Mouse (Mus musculus) stomach, embryonic 15.5 days (tissue): ENCODE measurements around the gene Pard3b. TPM values are rescaled to one million over a fixed set of nuclear protein-coding genes. Genes with fewer than 3 reads are reported as not detected.
"Not testable (repeated sequence)": the region's sequence is repeated elsewhere in the genome, so short reads cannot be mapped to it uniquely, and the experiment has no call there.

Experiments used
- ATAC-seq: fragments of 200-750 bp; cut with Nextera tagmentation; 2 replicates; pipeline ENCODE4 v1.8.0; 2017; ENCODE audit warnings: low read depth, moderate number of reproducible peaks, moderate TSS enrichment; ENCODE audit not compliant: insufficient read depth, low FRiP score
- H3K27ac ChIP-seq: fragments of 300-500 bp; sonication (generic); 2 replicates; pipeline ENCODE4 v1.5.1; 2015; ENCODE audit warnings: mild to moderate bottlenecking, inconsistent platforms
- H3K27me3 ChIP-seq: fragments of 300-500 bp; sonication (generic); replicated peaks from 2 replicates; pipeline ENCODE4 v1.6.1; 2015; ENCODE audit warnings: inconsistent platforms
- H3K36me3 ChIP-seq: fragments of 300-500 bp; sonication (generic); 2 replicates; pipeline ENCODE4 v1.6.1; 2015; ENCODE audit warnings: inconsistent platforms
- H3K4me1 ChIP-seq: fragments of 300-500 bp; sonication (generic); 2 replicates; pipeline ENCODE4 v1.6.1; 2015; ENCODE audit warnings: inconsistent platforms
- H3K4me2 ChIP-seq: fragments of 300-500 bp; sonication (generic); 2 replicates; pipeline ENCODE4 v1.6.1; 2015; ENCODE audit warnings: mild to moderate bottlenecking, inconsistent platforms
- H3K4me3 ChIP-seq: fragments of 300-500 bp; sonication (generic); replicated peaks from 2 replicates; pipeline ENCODE4 v1.5.1; 2015; ENCODE audit warnings: inconsistent platforms
- H3K9ac ChIP-seq: fragments of 300-500 bp; sonication (generic); 2 replicates; pipeline ENCODE4 v1.6.1; 2015; ENCODE audit warnings: inconsistent platforms
- H3K9me3 ChIP-seq: fragments of 300-500 bp; sonication (generic); 2 replicates; pipeline ENCODE4 v1.6.1; 2016; ENCODE audit warnings: inconsistent platforms
- WGBS: fragments of 180-500 bp; shearing (Covaris S2); methylation state at CpG from one replicate; pipeline ENCODE4 v1.1.7; 2015; 5-methylcytosine and 5-hydroxymethylcytosine counted together
- polyA plus RNA-seq: library from polyadenylated mRNA; unstranded; fragments of >200 nt; fragmentation: Nextera tagmentation; extraction: Ambion mirVana; gene quantifications from 2 replicates; pipeline ENCODE4 v1.2.1, GENCODE M21; 2015

Gene Pard3b
- polyA plus RNA-seq, 1 experiment from 2014 or later: 28.9 TPM

DNA sequence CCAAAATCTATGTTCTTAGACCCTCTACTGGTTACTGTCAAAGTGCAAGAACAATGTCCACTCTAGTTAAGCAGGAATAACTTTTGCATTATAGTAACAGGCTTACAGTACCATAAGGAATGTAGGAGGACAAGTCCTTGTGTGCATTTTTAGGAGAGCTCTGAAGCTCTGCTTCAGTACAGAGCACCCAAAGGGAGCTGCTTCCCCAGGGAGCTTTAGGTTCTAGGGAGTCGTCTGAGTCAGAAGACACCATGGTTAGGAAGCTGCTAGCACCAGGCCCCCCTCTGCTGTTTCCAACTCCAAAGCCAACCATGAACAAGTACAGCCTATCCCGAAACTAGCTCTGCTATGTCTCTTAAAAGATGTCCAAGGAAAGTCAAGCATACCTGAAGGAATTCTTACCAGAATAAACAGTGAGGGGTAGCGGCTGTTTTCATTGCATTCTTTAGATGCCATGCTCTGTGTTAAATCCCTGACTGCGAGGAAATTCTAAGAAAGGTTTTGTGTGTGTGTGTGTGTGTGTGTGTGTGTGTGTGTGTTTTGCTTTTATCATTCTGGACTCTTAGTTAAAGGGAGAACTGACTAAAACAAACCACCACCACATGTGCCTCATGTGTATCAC lies 941.8 kb downstream of the Pard3b start:
- Histone ChIP-seq H3K27ac (peak overlapping the region; percentile 51; the same call in 1 of the 2 replicates), H3K9me3 (no peaks in the 10 kb centered on the region), H3K36me3 (no peaks in the 10 kb centered on the region), H3K4me3 (no peak overlapping the region), H3K27me3 (no peaks in the 10 kb centered on the region), H3K4me2 (no peak overlapping the region), H3K9ac (no peak overlapping the region), H3K4me1 (no peaks in the 10 kb centered on the region)
- WGBS: 29% methylated on average over 4 of the region's 4 CpGs
- ATAC-seq: no peak

DNA sequence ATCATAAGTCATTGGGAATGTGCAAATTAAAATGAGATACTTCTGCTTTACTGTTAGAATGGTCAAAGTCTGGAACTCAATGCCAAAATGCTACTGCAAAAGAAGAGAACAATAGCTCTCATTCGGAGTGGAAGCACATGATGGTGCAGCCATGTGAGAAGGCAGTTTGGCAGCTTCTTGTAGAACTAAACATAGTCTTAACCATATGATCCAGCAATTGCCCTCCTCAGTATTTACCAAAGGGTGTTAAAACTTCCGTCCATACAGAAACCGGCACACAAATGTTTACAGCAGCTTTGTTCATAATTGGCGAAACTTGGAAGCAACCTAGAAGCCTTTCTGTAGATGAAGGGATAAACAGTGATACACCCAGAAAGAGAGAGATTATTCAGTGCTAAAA lies 943.9 kb downstream of the Pard3b start:
- ATAC-seq: no peak
- H3K27ac ChIP-seq: no peak overlapping the region

DNA sequence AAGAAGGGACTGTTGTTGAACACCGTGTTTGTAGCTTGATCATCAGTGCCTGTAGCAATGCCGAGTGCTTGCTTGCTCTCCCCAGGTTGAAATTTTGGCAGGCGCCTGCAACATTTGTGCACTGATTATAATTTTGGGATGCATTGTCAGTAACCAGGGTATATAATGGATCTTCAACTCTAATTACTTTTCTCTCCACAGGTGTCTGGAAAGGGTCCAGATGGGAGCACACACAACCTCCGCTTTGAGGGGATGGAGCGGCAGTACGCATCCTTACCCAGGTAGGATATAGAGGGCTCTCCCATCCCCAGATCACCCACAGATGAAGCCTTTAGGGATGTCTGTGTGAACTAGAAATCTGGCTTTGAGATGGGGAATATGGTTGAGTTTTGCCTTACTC lies 948.9 kb downstream of the Pard3b start:
- no peak overlapping the region for H3K4me2 ChIP-seq
- H3K36me3 ChIP-seq: no peaks in the 10 kb centered on the region
- H3K4me1 ChIP-seq: no peaks in the 10 kb centered on the region; the same call in 1 of the 2 replicates
- H3K4me3 ChIP-seq: no peak overlapping the region
- H3K9ac ChIP-seq: no peak overlapping the region
- H3K9me3 ChIP-seq: no peaks in the 10 kb centered on the region
- H3K27me3 ChIP-seq: no peaks in the 10 kb centered on the region
- no peak for ATAC-seq
- WGBS: 97% methylated on average over 6 of the region's 6 CpGs
- no peak overlapping the region for H3K27ac ChIP-seq

More for the DNA sequence above, 943.9 kb downstream of the Pard3b start:
- Histone ChIP-seq H3K4me3 (no peak overlapping the region), H3K27me3 (no peaks in the 10 kb centered on the region), H3K4me2 (no peak overlapping the region), H3K36me3 (no peaks in the 10 kb centered on the region), H3K9ac (no peak overlapping the region), H3K4me1 (no peaks in the 10 kb centered on the region), H3K9me3 (no peaks in the 10 kb centered on the region)
- 70% methylated on average over 4 of the region's 4 CpGs for WGBS

DNA sequence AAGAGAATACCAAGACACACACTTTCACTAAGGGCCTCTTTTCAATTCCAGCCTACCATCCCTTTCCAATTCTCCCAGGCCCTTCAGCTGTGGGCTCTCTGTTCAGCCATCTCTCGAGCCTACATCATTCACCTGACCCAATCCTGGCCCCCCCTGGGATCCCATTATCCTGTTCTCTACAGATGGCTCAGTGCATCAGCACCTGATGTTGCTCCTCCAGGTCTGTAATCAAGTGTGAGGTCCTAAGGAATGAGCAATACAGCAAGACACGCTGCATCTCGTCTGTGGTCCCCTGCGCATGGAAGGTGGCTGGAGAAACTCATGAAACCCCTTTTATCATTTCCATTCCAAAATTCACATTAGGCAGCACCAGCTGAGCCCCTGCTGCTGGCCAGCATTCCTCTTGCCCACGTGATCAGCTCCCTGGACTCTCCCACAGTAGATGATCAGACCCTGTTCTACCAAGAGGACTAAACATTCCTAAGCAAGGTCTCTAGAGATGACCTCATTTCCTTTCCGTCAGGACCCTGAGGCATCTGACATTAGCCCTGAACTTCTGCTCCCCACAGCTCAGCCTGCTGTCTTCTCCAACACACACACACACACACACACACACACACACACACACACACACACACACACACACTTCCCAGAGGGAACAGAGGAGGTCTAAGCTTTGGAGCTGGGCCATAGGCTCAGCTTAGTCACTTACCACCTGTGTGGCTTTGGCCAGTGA lies 952.8 kb downstream of the Pard3b start:
- peaks cover 3% of the 10 kb centered on the region; the same call in 1 of the 2 replicates for H3K4me1 ChIP-seq
- ATAC-seq: no peak

DNA sequence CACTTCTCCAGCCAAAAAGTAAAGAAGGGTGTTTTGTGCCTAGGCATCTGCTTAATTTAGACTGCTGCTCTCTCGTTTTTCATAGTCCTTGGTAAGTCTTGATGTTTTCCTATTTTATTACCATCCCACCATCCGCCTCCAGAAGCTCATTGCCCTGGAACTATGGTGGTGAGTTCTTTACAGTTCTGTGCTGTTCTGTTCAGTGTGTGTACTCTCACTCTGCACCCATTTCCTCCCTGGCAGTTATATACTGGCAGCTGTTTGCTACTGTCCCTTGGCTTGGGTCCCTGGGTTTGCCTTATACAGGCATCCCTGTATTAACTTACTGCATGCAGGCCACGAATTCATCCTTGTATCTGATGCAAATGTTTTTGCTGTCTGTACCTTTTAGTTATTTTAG lies 956.8 kb downstream of the Pard3b start:
- Histone ChIP-seq H3K27me3 (no peaks in the 10 kb centered on the region), H3K36me3 (no peaks in the 10 kb centered on the region), H3K27ac (no peak overlapping the region), H3K4me3 (no peak overlapping the region), H3K9me3 (no peaks in the 10 kb centered on the region), H3K9ac (no peak overlapping the region), H3K4me1 (peaks cover 3% of the 10 kb centered on the region; the same call in 1 of the 2 replicates), H3K4me2 (no peak overlapping the region)
- no peak for ATAC-seq
- 58% methylated on average over 3 of the region's 3 CpGs for WGBS

More for the DNA sequence above, 952.8 kb downstream of the Pard3b start:
- WGBS: 62% methylated on average over 6 of the region's 6 CpGs
- no peaks in the 10 kb centered on the region for H3K27me3 ChIP-seq
- H3K27ac ChIP-seq: no peak overlapping the region
- no peaks in the 10 kb centered on the region for H3K36me3 ChIP-seq
- no peak overlapping the region for H3K4me3 ChIP-seq
- H3K9me3 ChIP-seq: no peaks in the 10 kb centered on the region
- no peak overlapping the region for H3K4me2 ChIP-seq
- H3K9ac ChIP-seq: no peak overlapping the region

DNA sequence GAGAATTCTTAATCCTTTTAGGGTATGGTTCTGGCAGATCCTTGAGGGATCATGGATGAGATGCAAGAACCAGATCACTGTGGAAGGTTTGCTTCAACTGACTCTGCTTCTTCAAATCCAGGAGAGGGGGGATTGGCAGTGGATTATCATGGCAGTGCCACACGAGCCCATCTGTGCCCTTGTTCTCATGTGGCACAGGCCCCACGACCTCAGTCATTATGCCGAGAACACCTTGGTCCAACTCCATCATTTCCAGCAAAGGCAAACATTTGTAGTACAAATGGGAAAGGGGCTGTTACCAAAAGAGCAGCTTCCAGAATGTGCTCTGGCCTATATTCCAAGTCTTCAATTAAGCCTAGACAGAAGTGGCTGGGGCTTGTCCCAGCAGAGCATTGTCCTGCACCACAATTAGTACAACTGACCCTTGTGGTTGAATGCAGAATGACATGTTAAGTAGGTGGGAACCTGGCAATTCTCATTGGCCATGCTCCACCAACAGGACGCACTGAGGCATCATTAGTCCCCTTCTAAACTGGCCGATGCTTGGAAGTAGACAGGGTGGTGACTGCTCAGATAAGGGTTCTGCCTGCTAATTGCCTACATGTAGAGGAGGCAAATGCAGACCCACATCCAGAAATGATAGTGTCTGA lies 959.3 kb downstream of the Pard3b start:
- Histone ChIP-seq H3K9me3 (no peaks in the 10 kb centered on the region), H3K27ac (no peak overlapping the region), H3K27me3 (no peaks in the 10 kb centered on the region), H3K36me3 (no peaks in the 10 kb centered on the region), H3K9ac (no peak overlapping the region), H3K4me2 (no peak overlapping the region), H3K4me3 (no peak overlapping the region), H3K4me1 (0 out of 2 replicates have a peak, but pooled peaks cover 3% of the 10 kb centered on the region)
- WGBS: 88% methylated on average over 5 of the region's 5 CpGs
- no peak for ATAC-seq

DNA sequence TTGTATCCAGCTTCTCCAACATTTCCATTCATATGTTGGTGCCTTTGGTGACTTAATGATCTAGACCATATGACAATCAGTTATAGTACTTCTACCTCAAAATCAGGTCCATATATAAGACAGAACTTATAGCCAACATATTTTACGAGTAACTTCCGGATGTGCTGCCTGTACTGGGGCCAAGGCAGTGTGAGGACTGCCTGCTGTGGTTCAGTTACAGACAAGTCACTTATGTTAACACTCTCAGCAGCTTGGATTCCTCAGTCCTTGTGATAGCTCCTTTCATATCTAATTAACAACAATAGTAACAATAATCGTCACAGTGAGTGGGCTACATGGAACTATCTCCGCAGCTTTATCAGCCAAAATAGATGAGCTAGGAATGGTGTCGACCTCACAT lies 959.9 kb downstream of the Pard3b start:
- Histone ChIP-seq H3K27ac (no peak overlapping the region), H3K36me3 (no peaks in the 10 kb centered on the region), H3K4me3 (no peak overlapping the region), H3K4me2 (no peak overlapping the region), H3K4me1 (0 out of 2 replicates have a peak, but pooled peaks cover 3% of the 10 kb centered on the region), H3K9ac (no peak overlapping the region), H3K9me3 (no peaks in the 10 kb centered on the region), H3K27me3 (no peaks in the 10 kb centered on the region)
- 69% methylated on average over 5 of the region's 5 CpGs for WGBS
- no peak for ATAC-seq

DNA sequence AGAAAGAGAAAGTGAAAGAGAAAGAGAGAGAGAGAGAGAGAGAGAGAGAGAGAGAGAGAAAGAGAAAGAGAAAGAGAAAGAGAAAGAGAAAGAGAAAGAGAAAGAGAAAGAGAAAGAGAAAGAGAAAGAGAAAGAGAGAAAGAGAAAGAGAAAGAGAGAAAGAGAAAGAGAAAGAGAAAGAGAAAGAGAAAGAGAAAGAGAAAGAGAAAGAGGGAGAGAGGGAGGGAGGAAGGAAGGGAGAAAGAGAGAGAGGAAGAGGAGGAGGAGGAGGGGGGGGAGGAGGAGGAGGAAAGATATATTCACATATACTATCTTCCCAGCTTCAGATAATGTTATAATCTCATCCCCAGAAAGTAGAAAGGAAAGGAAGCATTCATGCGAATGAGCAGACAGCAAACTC lies 966.0 kb downstream of the Pard3b start:
- not testable (repeated sequence) for H3K4me1 ChIP-seq, H3K4me2 ChIP-seq, H3K9ac ChIP-seq, ATAC-seq, H3K27ac ChIP-seq, H3K9me3 ChIP-seq, H3K27me3 ChIP-seq, H3K4me3 ChIP-seq, H3K36me3 ChIP-seq
- 92% methylated on average over 1 of the region's 1 CpGs for WGBS

DNA sequence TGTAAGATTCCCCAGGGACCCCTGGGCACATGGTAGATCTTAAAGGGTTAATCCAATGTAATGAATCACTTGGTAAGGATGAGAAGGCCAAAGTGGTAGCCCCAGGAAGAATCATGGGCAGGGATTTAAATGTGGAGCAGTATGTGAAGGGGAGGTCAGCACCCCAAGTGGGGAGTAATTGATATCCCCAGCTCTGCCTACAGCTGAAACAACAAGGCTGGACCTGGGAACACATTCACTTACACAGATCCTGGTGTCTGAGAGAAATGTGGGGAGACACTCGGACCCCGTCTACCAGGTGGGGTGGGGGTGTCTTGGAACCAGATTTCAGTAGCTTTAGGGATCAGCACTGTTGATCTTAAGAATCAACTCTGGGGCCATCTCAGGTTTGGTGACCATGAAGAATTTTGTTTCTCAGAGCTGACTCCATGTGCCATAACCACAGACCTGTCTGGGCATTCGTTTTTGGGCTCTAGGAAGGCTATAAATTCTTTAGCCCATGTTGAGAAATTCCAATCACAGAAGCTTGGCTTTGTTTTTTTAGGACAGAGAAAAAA lies 979.6 kb downstream of the Pard3b start:
- Histone ChIP-seq H3K4me1 (no peaks in the 10 kb centered on the region), H3K27me3 (no peaks in the 10 kb centered on the region), H3K4me3 (no peak overlapping the region), H3K9ac (no peak overlapping the region), H3K4me2 (no peak overlapping the region), H3K27ac (no peak overlapping the region), H3K36me3 (no peaks in the 10 kb centered on the region), H3K9me3 (no peaks in the 10 kb centered on the region)
- WGBS: 67% methylated on average over 3 of the region's 3 CpGs
- no peak for ATAC-seq

DNA sequence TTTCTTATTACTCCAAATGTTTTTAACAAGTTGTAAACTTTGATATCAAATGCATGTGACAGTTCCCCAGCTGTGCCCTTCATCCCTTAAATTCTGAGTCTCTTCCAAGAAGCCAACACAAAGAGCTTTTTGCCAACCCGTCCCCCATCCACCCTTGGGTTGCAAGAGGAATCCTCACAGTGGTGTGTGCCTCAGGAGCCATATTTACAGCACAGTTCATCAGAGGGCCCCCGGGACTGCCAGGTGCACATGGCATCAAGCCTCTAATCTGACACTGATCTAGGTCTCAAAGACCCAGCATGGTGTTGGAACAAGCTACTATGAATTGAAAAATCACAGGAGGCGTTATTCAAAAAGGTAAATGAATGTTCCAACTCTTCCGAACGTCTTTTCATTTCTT lies 980.8 kb downstream of the Pard3b start:
- no peaks in the 10 kb centered on the region for H3K9me3 ChIP-seq
- no peak for ATAC-seq
- 89% methylated on average over 5 of the region's 5 CpGs for WGBS
- H3K27me3 ChIP-seq: no peaks in the 10 kb centered on the region
- H3K4me3 ChIP-seq: no peak overlapping the region
- H3K27ac ChIP-seq: no peak overlapping the region
- H3K4me2 ChIP-seq: no peak overlapping the region
- H3K4me1 ChIP-seq: no peaks in the 10 kb centered on the region
- H3K9ac ChIP-seq: no peak overlapping the region
- no peaks in the 10 kb centered on the region for H3K36me3 ChIP-seq

DNA sequence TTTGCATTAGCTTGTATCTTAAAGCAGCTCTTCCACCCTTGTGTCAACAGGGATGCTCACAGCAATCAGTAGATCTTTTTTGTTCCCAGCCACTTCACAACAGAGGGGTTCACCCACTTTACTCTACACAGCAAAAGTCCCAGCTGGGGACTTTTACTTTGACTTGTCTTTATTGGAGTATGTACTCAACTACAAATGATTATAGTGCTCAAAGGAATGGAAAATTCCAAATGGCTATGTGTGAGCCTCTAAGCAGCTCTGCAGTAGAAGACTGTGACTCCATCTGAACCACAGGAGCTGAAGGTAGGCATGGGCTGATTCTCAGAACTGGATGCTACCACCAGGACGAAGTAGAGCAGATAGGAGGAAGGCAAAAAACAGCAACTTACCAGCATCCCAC lies 983.8 kb downstream of the Pard3b start:
- no peak overlapping the region for H3K9ac ChIP-seq
- no peak overlapping the region for H3K4me2 ChIP-seq
- 84% methylated on average over 1 of the region's 1 CpGs for WGBS
- H3K4me3 ChIP-seq: no peak overlapping the region
- H3K27me3 ChIP-seq: no peaks in the 10 kb centered on the region
- no peaks in the 10 kb centered on the region for H3K9me3 ChIP-seq
- no peaks in the 10 kb centered on the region for H3K36me3 ChIP-seq
- H3K4me1 ChIP-seq: no peaks in the 10 kb centered on the region
- no peak for ATAC-seq
- no peak overlapping the region for H3K27ac ChIP-seq

DNA sequence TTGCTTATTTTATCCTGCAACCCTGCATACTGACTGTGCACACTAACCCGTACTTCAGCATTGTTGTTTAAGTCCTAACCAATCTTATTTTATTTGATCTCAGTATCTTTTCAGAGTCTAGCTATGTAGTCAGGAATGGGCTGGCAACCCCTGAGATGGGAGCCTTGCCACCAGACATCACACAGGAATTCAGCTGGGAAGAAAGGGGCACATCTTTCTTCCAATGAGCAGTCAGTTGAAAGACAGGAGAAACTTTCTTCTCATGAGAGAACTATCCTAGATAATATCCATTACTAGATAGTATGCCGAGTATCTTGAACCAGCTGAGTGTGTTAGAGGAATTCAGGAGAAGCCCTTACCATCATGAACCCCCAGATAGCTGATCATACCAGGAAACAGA lies 985.5 kb downstream of the Pard3b start:
- Histone ChIP-seq H3K9me3 (no peaks in the 10 kb centered on the region), H3K9ac (no peak overlapping the region), H3K4me2 (no peak overlapping the region), H3K27me3 (no peaks in the 10 kb centered on the region), H3K27ac (no peak overlapping the region), H3K4me3 (no peak overlapping the region), H3K4me1 (no peaks in the 10 kb centered on the region), H3K36me3 (no peaks in the 10 kb centered on the region)
- 83% methylated on average over 2 of the region's 2 CpGs for WGBS
- ATAC-seq: no peak
